Mouse (Mus musculus): ENCODE data around the gene Fgf18.

DNA sequence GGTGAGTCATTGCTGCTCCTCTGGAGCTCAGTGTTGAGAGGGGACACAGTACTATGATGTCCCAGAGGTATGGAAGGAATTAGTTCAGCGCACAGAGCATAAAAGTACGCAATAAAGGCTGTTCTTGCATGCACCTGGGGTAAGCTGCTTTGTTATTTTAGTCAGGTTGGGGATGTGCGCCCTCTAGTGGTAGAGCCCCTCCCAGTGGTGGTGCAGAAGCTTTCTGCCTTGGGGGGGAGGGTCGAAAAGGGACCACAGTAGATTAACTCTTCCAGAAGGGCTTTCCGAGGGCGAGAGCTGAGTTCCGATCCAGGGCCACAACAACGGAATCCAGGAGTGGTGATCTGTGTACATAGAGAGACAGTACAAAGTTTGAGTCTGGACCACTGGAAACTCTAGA lies 49.3 kb downstream of the Fgf18 start:
- TF ChIP-seq CTCF (IDR thresholded peaks at IDR 0.05; ENCODE audit: insufficient read depth, low read length) (peak; percentile 67), POLR2A (IDR thresholded peaks at IDR 0.05; ENCODE audit: borderline replicate concordance, extremely low read depth, low read depth, low read length) (no peak)
